Mouse (Mus musculus): ENCODE measurements around the gene 6430548M08Rik.
A peak's percentile ranks its signal among the peaks of the same experiment; 100 is the strongest.

The 6430548M08Rik gene

DNA sequence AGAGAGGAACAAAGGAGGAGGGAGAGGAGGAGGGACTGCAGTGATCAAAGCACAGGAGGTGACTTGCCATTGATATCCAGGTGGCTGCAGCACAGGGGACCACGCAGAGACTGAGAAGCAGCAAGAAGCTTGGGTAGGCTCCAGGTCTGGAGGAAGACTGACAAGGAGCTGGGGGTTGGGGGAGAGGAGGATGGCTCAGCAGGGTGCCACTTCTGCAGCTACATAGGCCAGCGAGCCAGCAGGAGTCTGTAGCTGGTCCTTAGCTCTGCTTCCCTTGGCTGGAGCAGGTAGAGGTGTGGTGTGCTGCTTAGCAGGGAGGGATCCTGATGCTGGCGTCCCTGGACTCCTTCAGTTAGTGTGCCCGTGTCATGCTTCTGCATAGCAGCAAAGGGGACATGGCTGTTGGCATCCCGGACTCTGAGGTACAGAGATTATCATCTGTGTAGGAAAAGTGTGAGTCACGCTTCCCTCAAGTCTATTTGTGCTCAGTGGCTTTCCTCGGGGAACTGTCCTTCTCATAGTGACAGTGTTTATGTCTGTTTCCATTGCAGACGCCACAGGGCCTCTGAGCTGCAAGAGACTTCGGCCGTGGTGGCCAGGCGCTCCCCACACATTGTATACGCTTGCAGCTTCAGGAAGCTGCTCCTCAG is 30.8 kb downstream of the 6430548M08Rik start:
- DNase-seq (ENCODE audit: low spot score) = no peak

DNA sequence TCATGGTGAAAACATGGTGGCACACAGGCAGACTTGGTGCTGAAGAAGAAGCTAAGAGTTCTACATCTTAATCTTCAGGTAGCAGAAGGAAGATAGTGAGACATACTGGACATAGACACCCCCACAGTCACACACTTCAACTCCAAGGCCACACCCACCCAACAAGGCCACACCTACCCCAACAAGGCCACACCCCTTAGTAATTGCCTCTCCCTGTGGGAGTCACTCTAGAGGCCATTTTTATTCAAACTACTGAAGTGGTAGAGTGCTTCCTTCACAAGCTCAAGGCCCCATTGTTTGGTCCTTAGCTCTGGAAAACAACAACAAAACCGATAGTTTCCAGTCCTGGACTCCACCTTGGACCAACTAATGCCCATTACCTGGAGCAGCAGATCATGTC is 32.1 kb downstream of the 6430548M08Rik start:
- DNase-seq (ENCODE audit: low spot score) = no peak

GRCm38 (mm10) chr8:120150028-120150427 is 36.1 kb downstream of the 6430548M08Rik start:
- DNase-seq (ENCODE audit: low spot score) = no peak

DNA sequence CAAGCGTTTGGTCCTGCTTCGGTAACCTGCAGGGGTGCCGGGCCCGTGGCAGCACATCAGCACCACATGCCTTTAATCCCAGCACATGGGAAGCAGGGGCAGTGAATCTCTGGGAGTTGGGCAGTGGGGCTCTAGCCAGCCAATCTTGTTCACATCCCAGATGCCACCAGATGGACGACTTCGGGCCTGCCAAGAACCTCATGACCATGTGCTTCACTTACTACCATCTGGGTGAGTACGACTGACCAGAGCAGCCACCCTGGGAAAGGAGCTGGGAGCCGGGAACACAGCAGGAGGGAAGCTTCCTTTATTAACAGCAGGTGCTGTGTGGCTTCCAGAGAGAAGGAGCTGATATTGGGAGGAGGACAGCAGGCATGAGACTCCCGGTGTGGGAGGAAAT is 37.2 kb downstream of the 6430548M08Rik start:
- no peak for DNase-seq (ENCODE audit: low spot score)

DNA sequence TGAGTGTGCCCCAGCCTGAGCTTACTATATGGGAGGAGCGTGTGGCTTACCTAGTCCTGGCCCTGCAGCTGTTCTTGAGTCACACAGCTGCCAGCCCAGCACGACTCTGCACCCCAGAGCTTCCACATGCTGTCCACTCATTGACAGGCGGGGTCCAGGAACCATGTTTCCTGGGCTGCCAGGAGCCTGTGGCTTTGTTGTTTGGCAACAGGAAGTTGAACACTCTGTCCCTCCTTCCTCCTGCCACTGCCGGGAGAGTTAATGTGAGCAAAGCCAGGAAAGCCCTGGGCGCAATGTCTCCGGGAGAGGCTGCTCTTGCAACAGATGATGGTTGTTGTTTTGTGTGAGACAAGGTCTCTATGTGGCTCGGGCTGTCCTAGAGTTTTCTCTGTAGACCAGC is 38.7 kb downstream of the 6430548M08Rik start:
- DNase-seq (ENCODE audit: low spot score) = no peak

- no peak for DNase-seq (ENCODE audit: low spot score)
Measured at GRCm38 (mm10) chr8:120160366-120160765, 46.4 kb downstream of the 6430548M08Rik start.

GRCm38 (mm10) chr8:120161658-120162403 is 47.9 kb downstream of the 6430548M08Rik start:
- no peak for DNase-seq (ENCODE audit: low spot score)

GRCm38 (mm10) chr8:120162404-120162752 is 48.4 kb downstream of the 6430548M08Rik start:
- no peak for DNase-seq (ENCODE audit: low spot score)

DNA sequence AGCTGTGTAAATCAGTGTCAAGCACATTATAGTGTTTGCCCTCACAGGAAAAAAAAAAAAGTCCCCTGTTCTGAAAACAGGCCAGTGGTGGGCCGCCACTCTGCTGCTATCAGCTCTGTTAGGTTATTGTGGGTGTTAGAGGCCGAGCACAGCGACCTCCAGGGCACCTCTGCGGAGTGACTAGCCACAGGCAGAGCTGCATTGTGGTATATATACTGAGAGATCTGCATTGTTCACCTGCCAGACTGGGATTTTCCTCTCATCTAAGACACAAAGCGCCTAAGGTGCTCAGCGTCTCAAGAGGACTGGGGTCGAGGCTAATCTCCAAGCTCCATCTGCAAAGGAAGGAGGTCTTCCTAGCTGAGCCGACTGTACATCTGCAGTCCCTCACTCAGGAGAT is 49.4 kb downstream of the 6430548M08Rik start:
- DNase-seq (ENCODE audit: low spot score) = no peak

DNA sequence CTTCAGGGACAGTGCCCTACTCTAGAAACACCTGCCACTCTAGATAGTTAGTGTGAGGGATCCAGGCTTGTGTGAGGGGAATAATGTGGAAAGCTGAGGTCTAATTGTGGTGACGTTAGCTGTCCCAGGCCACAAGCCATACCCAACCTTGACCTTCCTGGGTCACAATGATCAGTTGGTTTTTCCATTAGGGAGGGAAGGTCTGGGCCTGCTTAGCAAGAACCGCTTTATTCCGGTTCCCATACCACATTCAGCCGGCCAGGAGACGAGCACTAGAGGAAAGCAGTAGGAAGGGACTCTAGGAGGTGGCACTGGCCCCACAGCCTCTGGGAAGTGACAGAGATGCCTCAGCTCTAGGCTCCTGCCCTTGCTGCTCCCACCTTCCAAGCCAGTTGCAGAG is 50.1 kb downstream of the 6430548M08Rik start:
- DNase-seq (ENCODE audit: low spot score) = no peak

GRCm38 (mm10) chr8:120167136-120167535 is 53.2 kb downstream of the 6430548M08Rik start:
- no peak for DNase-seq (ENCODE audit: low spot score)

DNA sequence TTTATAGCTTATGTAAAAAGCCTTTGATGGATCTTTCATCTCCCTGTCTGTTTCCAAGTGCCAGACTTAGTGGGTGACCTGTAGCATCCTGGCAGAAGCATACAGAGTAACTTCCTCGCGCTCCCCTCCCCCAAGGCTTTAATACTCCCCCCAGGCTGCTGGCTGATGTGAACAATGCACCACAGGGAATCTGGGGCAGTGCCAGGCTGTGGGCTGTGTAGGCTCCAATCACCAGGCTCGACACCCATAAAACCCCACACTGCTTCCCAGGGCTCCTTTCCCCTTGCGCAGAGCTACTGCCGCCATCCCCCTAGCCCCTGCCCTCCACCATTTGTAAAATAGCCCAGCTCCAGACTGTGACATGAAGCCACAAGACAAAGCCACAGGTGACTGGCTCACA is 53.9 kb downstream of the 6430548M08Rik start:
- DNase-seq (ENCODE audit: low spot score) = no peak

DNA sequence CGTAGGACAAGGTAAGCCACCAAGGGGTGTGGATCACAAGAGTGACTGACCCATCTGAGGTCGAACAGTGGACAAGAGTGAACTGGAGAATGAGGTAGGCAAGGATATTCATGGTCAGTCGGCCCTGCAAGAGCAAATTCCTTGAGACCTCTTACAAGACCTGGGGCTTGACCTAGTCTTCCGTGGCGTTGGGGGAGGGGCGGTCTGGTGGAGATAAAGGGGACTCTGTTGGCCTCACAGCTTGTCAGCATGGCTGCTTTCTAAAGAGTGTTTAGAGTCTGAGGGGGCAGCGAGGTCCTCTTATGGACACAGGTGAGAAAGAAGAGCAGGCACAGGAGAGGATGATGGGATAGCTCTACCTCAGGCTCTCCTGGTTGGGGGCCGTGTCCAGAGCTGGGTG is 55.2 kb downstream of the 6430548M08Rik start:
- DNase-seq (ENCODE audit: low spot score) = no peak

DNA sequence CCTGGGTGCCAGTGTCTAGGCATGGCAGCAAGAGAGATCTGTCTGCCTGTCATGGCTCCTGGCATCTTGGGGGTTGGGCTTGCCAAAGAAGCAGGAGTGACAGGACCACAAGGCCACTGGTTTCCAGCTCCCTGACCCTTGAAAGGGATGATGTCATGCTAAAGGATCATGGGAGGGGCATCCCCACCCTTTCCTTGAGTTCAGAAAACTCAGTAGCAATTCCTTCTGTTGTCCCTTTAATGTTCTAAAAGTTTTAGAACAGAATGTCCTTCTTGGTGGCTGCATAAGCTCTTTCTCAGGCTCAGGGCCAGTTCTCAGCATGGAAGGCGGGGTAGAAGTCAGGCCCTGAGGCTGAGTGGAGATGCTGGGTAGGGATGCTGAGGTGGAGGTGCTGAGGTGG is 59.2 kb downstream of the 6430548M08Rik start:
- DNase-seq (ENCODE audit: low spot score) = no peak

- DNase-seq (ENCODE audit: low spot score) = no peak
Measured at GRCm38 (mm10) chr8:120174606-120175005, 60.7 kb downstream of the 6430548M08Rik start.

GRCm38 (mm10) chr8:120176605-120177004 is 62.7 kb downstream of the 6430548M08Rik start:
- DNase-seq (ENCODE audit: low spot score) = no peak

DNA sequence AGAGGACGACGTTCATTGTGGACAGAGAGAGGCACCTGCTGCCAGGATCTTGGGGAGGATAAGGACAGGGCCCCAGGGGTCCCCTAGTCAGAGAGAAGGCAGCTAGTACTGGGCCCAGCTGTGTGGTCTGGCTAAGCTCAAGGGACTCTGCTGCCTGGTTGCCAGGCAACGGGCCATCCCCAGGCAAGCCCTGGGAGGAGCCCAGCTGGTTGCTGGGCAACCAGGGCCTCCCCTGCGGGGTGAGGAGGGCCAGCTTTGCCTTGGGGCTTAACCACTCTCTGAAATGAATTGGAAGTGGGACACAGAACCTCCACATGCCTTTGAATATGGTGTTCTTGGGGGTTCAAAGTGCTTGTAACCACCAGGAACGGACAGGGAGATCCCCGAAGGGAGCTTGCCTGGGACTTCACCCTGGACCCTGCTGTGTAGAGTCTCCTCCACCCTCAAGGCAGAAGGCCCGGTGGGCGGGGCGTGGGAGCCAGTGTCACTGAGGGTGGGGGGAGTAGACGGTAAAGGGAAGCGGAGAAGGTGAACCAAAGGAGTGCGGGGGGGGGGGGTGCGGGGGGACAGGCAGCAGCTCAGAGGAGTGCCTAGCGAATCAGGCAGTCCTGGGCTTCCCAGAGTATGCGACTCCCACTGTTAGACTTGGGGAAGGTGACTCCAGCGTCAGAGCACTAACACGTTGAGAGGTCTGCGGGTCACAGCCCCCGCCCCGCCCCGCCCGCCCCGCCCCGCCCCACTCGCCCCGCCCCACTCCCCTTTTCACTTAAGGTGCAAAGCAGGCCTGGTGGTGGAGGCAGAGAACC is 63.6 kb downstream of the 6430548M08Rik start, which contains the start of gene Fam92b:
Gene Fam92b (minus strand): TSS at position 149 of the 806 bp plus-strand sequence.
- DNase-seq (ENCODE audit: low spot score) = peak; percentile 97

- DNase-seq (ENCODE audit: low spot score) = no peak
Measured at GRCm38 (mm10) chr8:120178124-120178514, 64.2 kb downstream of the 6430548M08Rik start.

GRCm38 (mm10) chr8:120179027-120179431 is 65.1 kb downstream of the 6430548M08Rik start:
- peak; percentile 94 for DNase-seq (ENCODE audit: low spot score)

GRCm38 (mm10) chr8:120180445-120180970 is 66.6 kb downstream of the 6430548M08Rik start:
- DNase-seq (ENCODE audit: low spot score) = peak; percentile 67

DNA sequence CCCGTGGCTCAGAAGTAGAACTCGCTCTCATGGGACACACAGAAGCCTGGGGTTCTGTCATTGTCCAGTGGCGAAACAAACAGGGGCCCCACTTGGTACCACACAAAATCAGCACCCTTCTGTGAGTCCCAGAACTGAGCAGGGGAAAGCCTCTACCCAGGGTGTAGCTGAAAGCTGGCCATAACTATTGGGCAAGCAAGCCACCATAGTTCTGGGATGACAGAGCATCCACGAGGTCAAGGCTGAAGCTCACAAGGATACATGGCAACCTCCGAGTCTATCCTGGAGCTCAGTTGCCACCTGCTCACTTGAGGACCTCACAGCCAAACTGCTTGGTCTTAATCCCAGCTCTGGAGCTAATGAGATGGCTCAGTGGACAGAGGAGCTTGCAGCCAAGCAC is 67.3 kb downstream of the 6430548M08Rik start:
- no peak for DNase-seq (ENCODE audit: low spot score)

DNA sequence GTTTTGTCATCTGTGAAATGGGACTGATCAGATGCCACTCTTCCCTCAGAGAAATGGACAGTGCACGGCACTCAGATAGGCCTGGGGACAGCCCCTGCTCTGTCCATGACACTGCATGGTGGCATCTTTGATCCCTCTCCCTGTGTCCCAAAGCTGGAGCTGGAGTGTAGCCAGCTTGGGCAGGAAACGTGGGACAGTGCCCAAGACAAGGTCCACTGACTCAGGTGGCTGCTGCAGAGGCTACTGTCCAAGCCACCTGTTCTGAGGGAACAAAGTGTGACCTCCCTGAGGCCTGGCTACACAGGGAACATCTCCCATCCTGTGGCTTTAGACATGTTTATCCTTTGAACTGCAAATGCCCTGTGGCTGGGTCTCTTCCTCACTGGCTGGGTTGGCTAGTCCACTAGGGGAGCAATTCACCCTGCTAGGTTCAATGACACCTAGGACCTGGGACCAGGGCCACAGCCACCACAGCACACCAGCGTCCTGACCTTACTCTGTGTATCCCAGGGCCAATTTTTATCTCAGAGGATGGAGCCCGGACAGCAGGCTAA is 68.0 kb downstream of the 6430548M08Rik start:
- no peak for DNase-seq (ENCODE audit: low spot score)

All from embryo, embryonic 10.5 days (tissue).